Mouse (Mus musculus): ENCODE data around the gene Gtf2h5. TPM values are rescaled to one million over a fixed set of nuclear protein-coding genes. Genes with fewer than 3 reads are reported as not detected.

Gene Gtf2h5
- polyA plus RNA-seq, 1 experiment from 2014 or later, result 188 TPM

DNA sequence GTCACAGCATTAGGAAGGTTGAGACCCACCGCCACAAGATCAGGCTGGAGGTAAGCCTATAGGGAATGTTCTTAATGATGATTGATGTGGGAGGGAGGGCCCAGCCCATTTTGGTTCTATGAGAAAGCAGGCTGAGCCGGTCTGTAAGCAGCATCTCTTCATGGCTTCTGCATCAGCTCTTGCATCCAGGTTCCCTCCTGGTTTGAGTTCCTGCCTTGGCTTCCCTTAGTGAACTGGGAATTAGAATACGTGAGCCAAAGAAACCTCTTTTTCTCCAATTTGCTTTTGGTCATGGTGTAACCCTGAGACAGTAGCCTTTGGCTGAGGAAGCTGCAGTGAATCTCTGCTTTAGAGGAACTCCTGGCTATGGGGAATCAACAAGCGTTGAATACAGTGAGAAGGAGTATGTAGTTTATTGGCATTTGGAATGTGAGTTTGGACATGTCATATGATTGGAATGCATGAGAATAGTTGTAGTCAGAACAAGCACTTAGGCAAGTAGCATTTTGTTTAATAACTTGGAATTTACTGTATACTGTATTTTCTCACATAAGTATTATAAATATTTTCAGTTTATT is 37.7 kb downstream of the Gtf2h5 start:
- Histone ChIP-seq H3K4me1 (replicated peaks; ENCODE audit: insufficient read depth, low read length) (0 out of 2 replicates have a peak, but pooled peaks cover 2% of the 10 kb centered on the region), H3K9ac (ENCODE audit: low read depth, low read length) (no peak overlapping the region), H3K36me3 (ENCODE audit: insufficient read depth, low read length) (peaks cover under 1% of the 10 kb centered on the region; the same call in 1 of the 2 replicates), H3K27me3 (ENCODE audit: insufficient read depth, low read length) (no peaks in the 10 kb centered on the region), H3K27ac (no peak overlapping the region), H3K9me3 (replicated peaks; ENCODE audit: low read length) (no peaks in the 10 kb centered on the region), H3K4me2 (ENCODE audit: low read length) (no peak overlapping the region), H3K4me3 (replicated peaks; ENCODE audit: low read depth, low read length) (no peak overlapping the region)
- DNase-seq (ENCODE audit: low spot score), result peak; percentile 40
- 75% methylated on average over 4 of the region's 4 CpGs for WGBS
- no peak for ATAC-seq (replicated peaks; ENCODE audit: low FRiP score, low read depth)
- no peak for TF ChIP-seq CTCF (IDR thresholded peaks at IDR 0.05; ENCODE audit: low read depth)

DNA sequence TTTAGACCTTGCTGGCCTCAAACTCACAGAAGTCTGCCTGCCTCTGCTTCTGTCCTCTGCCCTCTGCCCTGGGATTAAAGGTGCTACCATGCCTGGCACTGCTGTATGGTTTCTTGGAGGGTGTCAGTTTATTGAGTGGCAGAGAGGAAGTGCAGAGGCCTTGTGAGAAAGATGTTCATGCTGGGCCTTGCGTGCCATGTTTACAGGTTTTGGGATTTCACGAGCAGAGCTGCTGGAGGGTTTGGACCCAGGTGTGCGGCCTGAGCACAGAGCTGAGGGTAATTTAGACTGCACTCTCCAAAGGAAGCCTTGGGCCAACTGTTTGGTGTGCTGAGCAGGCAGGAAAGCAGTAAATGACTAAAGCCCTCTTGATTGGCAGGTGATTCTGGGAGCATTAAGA is 38.3 kb downstream of the Gtf2h5 start:
- Histone ChIP-seq H3K9ac (ENCODE audit: low read depth, low read length) (no peak overlapping the region), H3K27ac (no peak overlapping the region), H3K4me3 (replicated peaks; ENCODE audit: low read depth, low read length) (no peak overlapping the region), H3K4me2 (ENCODE audit: low read length) (no peak overlapping the region), H3K27me3 (ENCODE audit: insufficient read depth, low read length) (no peaks in the 10 kb centered on the region), H3K9me3 (replicated peaks; ENCODE audit: low read length) (no peaks in the 10 kb centered on the region), H3K4me1 (replicated peaks; ENCODE audit: insufficient read depth, low read length) (0 out of 2 replicates have a peak, but pooled peaks cover 2% of the 10 kb centered on the region), H3K36me3 (ENCODE audit: insufficient read depth, low read length) (peaks cover 6% of the 10 kb centered on the region; the same call in 1 of the 2 replicates)
- no peak for TF ChIP-seq CTCF (IDR thresholded peaks at IDR 0.05; ENCODE audit: low read depth)
- 83% methylated on average over 3 of the region's 3 CpGs for WGBS
- ATAC-seq (replicated peaks; ENCODE audit: low FRiP score, low read depth) (no peak), DNase-seq (ENCODE audit: low spot score) (no peak)

DNA sequence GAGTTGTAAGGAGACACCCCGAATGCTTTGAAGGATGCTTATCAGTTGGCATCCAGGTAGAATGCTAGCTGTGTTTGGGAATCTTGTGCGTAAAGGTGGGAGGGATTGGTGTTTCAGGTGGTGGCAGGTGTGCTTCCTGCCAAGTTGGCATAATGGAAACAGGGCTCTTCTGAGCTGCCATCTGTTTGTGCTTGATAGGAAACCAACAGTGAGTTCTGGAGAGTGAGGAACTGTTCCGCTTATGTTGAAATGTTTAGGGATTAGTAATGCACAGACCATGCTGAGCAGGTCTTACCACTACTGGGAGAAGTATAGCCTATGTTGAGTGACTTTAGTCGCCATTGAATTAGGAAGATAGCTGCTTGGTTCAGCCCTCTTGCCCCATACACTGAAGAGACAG is 39.3 kb downstream of the Gtf2h5 start:
- Histone ChIP-seq H3K27ac (no peak overlapping the region), H3K36me3 (ENCODE audit: insufficient read depth, low read length) (peaks cover 14% of the 10 kb centered on the region; the same call in 1 of the 2 replicates), H3K4me1 (replicated peaks; ENCODE audit: insufficient read depth, low read length) (0 out of 2 replicates have a peak, but pooled peaks cover 2% of the 10 kb centered on the region), H3K9ac (ENCODE audit: low read depth, low read length) (no peak overlapping the region), H3K4me2 (ENCODE audit: low read length) (no peak overlapping the region), H3K9me3 (replicated peaks; ENCODE audit: low read length) (no peaks in the 10 kb centered on the region), H3K27me3 (ENCODE audit: insufficient read depth, low read length) (no peaks in the 10 kb centered on the region), H3K4me3 (replicated peaks; ENCODE audit: low read depth, low read length) (no peak overlapping the region)
- 93% methylated on average over 4 of the region's 4 CpGs for WGBS
- ATAC-seq (replicated peaks; ENCODE audit: low FRiP score, low read depth) (no peak), DNase-seq (ENCODE audit: low spot score) (no peak)
- TF ChIP-seq CTCF (IDR thresholded peaks at IDR 0.05; ENCODE audit: low read depth), result no peak

DNA sequence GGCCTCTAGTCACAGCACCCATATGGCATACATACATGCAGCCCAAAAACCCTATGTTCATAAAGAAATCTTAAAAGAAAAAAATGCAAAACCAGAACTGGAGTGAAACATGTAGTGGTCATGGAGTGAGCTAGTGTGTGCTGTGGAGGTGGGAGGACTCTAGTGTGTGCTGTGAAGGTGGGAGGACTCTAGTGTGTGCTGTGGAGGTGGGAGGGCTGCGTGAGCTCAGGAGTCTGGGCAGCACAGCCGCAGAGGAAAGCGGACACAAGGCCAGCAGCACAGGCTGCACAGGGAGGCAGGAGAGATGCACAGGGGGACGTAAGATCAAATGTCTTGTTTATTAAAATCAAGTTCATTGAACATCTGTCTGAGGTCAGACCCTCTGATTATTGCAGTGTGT is 44.2 kb downstream of the Gtf2h5 start:
- no peaks in the 10 kb centered on the region for H3K9me3 ChIP-seq (replicated peaks; ENCODE audit: low read length)
- WGBS, result 74% methylated on average over 4 of the region's 4 CpGs
- no peak overlapping the region for H3K27ac ChIP-seq
- no peak overlapping the region for H3K4me2 ChIP-seq (ENCODE audit: low read length)
- TF ChIP-seq CTCF (IDR thresholded peaks at IDR 0.05; ENCODE audit: low read depth), result no peak
- DNase-seq (ENCODE audit: low spot score) (no peak), ATAC-seq (replicated peaks; ENCODE audit: low FRiP score, low read depth) (no peak)
- peaks cover 17% of the 10 kb centered on the region; the same call in 1 of the 2 replicates for H3K36me3 ChIP-seq (ENCODE audit: insufficient read depth, low read length)
- no peak overlapping the region for H3K9ac ChIP-seq (ENCODE audit: low read depth, low read length)
- no peak overlapping the region for H3K4me3 ChIP-seq (replicated peaks; ENCODE audit: low read depth, low read length)
- no peaks in the 10 kb centered on the region for H3K27me3 ChIP-seq (ENCODE audit: insufficient read depth, low read length)
- 0 out of 2 replicates have a peak, but pooled peaks cover 2% of the 10 kb centered on the region for H3K4me1 ChIP-seq (replicated peaks; ENCODE audit: insufficient read depth, low read length)

DNA sequence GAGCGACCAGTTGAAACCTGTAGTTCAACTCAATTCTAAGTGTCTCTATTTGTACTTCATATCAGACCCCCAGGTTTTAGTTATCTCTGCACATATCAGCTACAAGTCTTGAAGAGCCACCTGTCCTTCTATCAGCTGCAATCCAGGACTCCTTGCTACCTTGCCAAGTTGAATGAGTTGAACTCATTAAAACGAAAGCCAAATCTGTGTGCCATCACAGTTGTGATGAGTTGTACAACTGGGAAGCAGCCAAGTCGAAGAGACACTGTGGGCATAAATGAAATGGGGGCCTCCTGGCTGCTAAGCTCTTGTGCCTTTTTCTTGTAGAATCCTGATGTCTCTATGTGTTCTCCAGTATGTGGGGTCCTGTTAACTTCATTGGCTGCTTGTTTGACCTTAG is 45.9 kb downstream of the Gtf2h5 start:
- H3K4me3 ChIP-seq (replicated peaks; ENCODE audit: low read depth, low read length), result no peak overlapping the region
- 95% methylated on average over 3 of the region's 3 CpGs for WGBS
- no peak overlapping the region for H3K9ac ChIP-seq (ENCODE audit: low read depth, low read length)
- ATAC-seq (replicated peaks; ENCODE audit: low FRiP score, low read depth), result no peak
- H3K27ac ChIP-seq, result no peak overlapping the region
- H3K4me2 ChIP-seq (ENCODE audit: low read length), result no peak overlapping the region
- no peak for TF ChIP-seq CTCF (IDR thresholded peaks at IDR 0.05; ENCODE audit: low read depth)
- no peaks in the 10 kb centered on the region for H3K9me3 ChIP-seq (replicated peaks; ENCODE audit: low read length)
- DNase-seq (ENCODE audit: low spot score), result no peak
- H3K36me3 ChIP-seq (ENCODE audit: insufficient read depth, low read length), result peaks cover 17% of the 10 kb centered on the region; the same call in 1 of the 2 replicates
- H3K4me1 ChIP-seq (replicated peaks; ENCODE audit: insufficient read depth, low read length), result no peaks in the 10 kb centered on the region
- no peaks in the 10 kb centered on the region for H3K27me3 ChIP-seq (ENCODE audit: insufficient read depth, low read length)

DNA sequence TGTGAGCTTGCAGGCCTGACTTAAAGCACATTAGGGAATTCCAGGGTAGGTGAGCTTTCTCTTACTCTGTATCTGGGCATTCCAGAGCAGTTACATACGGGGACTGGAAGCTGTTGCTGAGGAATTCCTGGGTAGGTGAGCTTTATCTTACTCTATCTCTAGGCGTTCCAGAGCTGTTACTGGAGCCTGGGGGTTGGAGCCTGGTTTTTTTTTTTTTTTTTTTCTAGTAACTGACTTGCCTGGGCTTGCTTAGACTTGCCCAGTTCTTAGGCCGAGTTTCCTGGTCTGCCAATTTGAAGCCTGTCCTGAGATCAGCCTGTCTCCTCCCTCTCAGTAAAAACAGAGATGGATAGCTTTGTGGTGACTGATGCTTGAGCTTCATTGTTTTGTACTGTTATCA is 48.5 kb downstream of the Gtf2h5 start:
- Histone ChIP-seq H3K4me2 (ENCODE audit: low read length) (no peak overlapping the region), H3K27me3 (ENCODE audit: insufficient read depth, low read length) (no peaks in the 10 kb centered on the region), H3K9me3 (replicated peaks; ENCODE audit: low read length) (no peaks in the 10 kb centered on the region), H3K4me3 (replicated peaks; ENCODE audit: low read depth, low read length) (no peak overlapping the region), H3K9ac (ENCODE audit: low read depth, low read length) (no peak overlapping the region), H3K27ac (no peak overlapping the region), H3K36me3 (ENCODE audit: insufficient read depth, low read length) (peaks cover 10% of the 10 kb centered on the region; the same call in 1 of the 2 replicates), H3K4me1 (replicated peaks; ENCODE audit: insufficient read depth, low read length) (no peaks in the 10 kb centered on the region)
- WGBS, result 42% methylated on average over 3 of the region's 3 CpGs
- ATAC-seq (replicated peaks; ENCODE audit: low FRiP score, low read depth), result no peak
- DNase-seq (ENCODE audit: low spot score), result no peak
- TF ChIP-seq CTCF (IDR thresholded peaks at IDR 0.05; ENCODE audit: low read depth), result no peak

DNA sequence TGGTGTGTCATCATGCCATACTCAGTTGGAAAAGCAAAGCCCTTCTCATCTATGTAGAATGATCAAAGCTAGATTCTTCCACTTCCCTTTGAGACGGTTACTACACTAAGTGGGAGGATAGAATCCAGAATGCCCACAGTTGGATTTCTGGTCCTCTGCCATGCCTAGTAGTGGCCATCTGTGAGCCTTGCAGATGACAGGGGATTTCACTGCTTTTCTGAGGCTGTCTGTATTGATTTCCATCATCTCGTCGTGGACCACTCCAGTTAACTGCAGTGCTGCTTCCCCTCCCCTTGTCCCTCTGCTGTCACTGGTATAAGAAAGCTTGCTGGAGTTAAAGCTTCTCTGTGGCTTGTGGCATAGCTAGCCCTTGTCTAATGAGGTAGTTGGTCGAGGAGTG is 49.8 kb downstream of the Gtf2h5 start:
- 77% methylated on average over 4 of the region's 4 CpGs for WGBS
- Histone ChIP-seq H3K9ac (ENCODE audit: low read depth, low read length) (no peak overlapping the region), H3K9me3 (replicated peaks; ENCODE audit: low read length) (no peaks in the 10 kb centered on the region), H3K27me3 (ENCODE audit: insufficient read depth, low read length) (no peaks in the 10 kb centered on the region), H3K36me3 (ENCODE audit: insufficient read depth, low read length) (no peaks in the 10 kb centered on the region), H3K4me2 (ENCODE audit: low read length) (no peak overlapping the region), H3K27ac (no peak overlapping the region), H3K4me3 (replicated peaks; ENCODE audit: low read depth, low read length) (no peak overlapping the region), H3K4me1 (replicated peaks; ENCODE audit: insufficient read depth, low read length) (no peaks in the 10 kb centered on the region)
- no peak for DNase-seq (ENCODE audit: low spot score)
- TF ChIP-seq CTCF (IDR thresholded peaks at IDR 0.05; ENCODE audit: low read depth), result no peak
- ATAC-seq (replicated peaks; ENCODE audit: low FRiP score, low read depth), result no peak
